Mouse (Mus musculus) 3T3-L1 (cell line): ENCODE data around the gene Cnot4.

Source experiments
- DNase-seq: peaks from one replicate; pipeline ENCODE4 v3.0.0-alpha.2; 2015; ENCODE audit warnings: low read depth, low spot score

Cnot4 gene

GRCm38 (mm10) chr6:35033341-35033740 is 100.2 kb downstream of the Cnot4 start:
- DNase-seq, result no peak

GRCm38 (mm10) chr6:35032704-35033103 is 100.8 kb downstream of the Cnot4 start:
- DNase-seq, result no peak

- no peak for DNase-seq
Measured at GRCm38 (mm10) chr6:35030811-35031210, 102.7 kb downstream of the Cnot4 start.

GRCm38 (mm10) chr6:35030226-35030625 is 103.3 kb downstream of the Cnot4 start:
- no peak for DNase-seq

GRCm38 (mm10) chr6:35028023-35028422 is 105.5 kb downstream of the Cnot4 start:
- no peak for DNase-seq

- DNase-seq, result peak; percentile 19
Measured at GRCm38 (mm10) chr6:35027257-35027656, 106.3 kb downstream of the Cnot4 start.

GRCm38 (mm10) chr6:35016624-35017023 is 116.9 kb downstream of the Cnot4 start:
- DNase-seq, result no peak

- DNase-seq, result no peak
Measured at GRCm38 (mm10) chr6:35011953-35012352, 121.6 kb downstream of the Cnot4 start.

GRCm38 (mm10) chr6:35010705-35011104 is 122.8 kb downstream of the Cnot4 start:
- peak; percentile 26 for DNase-seq

- no peak for DNase-seq
Measured at GRCm38 (mm10) chr6:35002261-35002669, 131.3 kb downstream of the Cnot4 start.

- peak; percentile 72 for DNase-seq
Measured at GRCm38 (mm10) chr6:34999101-34999500, 134.4 kb downstream of the Cnot4 start.

GRCm38 (mm10) chr6:34996496-34996895 is 137.0 kb downstream of the Cnot4 start:
- no peak for DNase-seq

GRCm38 (mm10) chr6:34995265-34995681 is 138.3 kb downstream of the Cnot4 start:
- DNase-seq, result peak; percentile 98

GRCm38 (mm10) chr6:34994692-34995091 is 138.8 kb downstream of the Cnot4 start:
- peak; percentile 40 for DNase-seq

GRCm38 (mm10) chr6:34989263-34989662 is 144.3 kb downstream of the Cnot4 start:
- peak; percentile 24 for DNase-seq

GRCm38 (mm10) chr6:34988081-34988761 is 145.3 kb downstream of the Cnot4 start, which contains the start of gene Slc23a4:
TSS of gene Slc23a4 (minus strand) at chr6:34988404.
- no peak for DNase-seq

GRCm38 (mm10) chr6:34987085-34987645 is 146.4 kb downstream of the Cnot4 start:
- DNase-seq, result no peak

GRCm38 (mm10) chr6:34980661-34981060 is 152.9 kb downstream of the Cnot4 start:
- DNase-seq, result no peak

GRCm38 (mm10) chr6:34979291-34979690 is 154.2 kb downstream of the Cnot4 start:
- no peak for DNase-seq
